ENCODE assay signal across 12 mouse cellular contexts in the genomic region with DNA sequence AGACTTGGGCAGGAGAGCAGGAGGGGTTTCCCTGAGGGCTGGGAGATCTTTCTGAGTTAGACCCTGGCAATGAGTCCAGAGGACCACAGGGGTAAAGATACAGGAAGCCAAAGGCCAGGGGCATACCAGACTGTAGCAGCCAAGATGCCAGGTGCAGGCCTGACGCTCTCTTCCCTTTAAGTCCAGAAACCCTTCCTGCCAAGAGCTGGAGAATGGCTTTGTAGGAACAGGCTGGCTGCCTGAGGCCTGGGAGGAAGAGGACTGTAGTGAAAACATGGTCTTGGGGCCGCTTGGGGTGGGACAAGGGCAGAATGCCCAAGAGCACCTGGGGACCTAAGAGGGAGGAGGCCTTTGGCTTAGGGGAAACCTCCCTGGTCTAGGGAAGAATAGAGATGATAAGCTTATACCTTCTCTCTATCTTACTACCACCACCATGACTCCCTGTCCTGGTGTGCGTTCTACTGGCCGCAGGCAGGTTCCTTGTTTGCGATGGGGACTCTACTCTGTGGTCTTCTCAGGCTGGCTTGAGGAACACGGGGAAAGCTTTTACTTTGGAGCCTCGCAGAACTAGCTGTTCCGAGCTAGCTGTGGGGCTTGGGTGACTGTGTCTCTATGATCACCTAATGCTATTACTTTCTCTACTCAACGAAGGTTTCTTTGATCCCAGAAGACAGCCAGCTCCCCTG. TPM values are rescaled to one million over a fixed set of nuclear protein-coding genes. Genes with fewer than 3 reads are reported as not detected.
DNase-seq lines count a peak whose midpoint lies in the region; ATAC-seq lines count a peak whose summit lies in the region.
"Had no signal": no experiment of that assay in that cellular context is flagged by ENCODE, and none has a peak within 500 bp of the region (broad histone marks: within the 10 kb centered on the region; RNA-seq: fewer than 3 reads in every experiment).

No protein-coding gene starts in this region.

- WGBS in hindbrain, embryonic 10.5 days, result 88% methylated on average over 9 of the region's 9 CpGs
- WGBS in hindbrain, embryonic 11.5 days, result 90% methylated on average over 9 of the region's 9 CpGs
- WGBS in hindbrain, embryonic 14.5 days, result 86% methylated on average over 9 of the region's 9 CpGs
- WGBS in liver, embryonic 11.5 days, result 80% methylated on average over 9 of the region's 9 CpGs

- no peak overlapping the region for H3K4me2 ChIP-seq in hindbrain, embryonic 11.5 days (replicated peaks; ENCODE audit: low read depth, low read length)
- no peak overlapping the region for H3K4me2 ChIP-seq in hindbrain, embryonic 14.5 days (replicated peaks)
- H3K4me2 ChIP-seq in liver, embryonic 11.5 days, result no peak overlapping the region

- no peak for ATAC-seq in hindbrain, embryonic 11.5 days (ENCODE audit: low FRiP score)
- ATAC-seq in hindbrain, embryonic 14.5 days (ENCODE audit: low FRiP score), result no peak
- no peak for ATAC-seq in liver, embryonic 11.5 days (replicated peaks; ENCODE audit: low FRiP score)

- no peak for DNase-seq in hindbrain, embryonic 10.5 days (ENCODE audit: low spot score)
- no peak for DNase-seq in hindbrain, embryonic 11.5 days (ENCODE audit: low spot score)
- peak; percentile 88 for DNase-seq in brain, adult 2 months (ENCODE audit: low read depth, low spot score)
- DNase-seq in cerebellum, adult 18-20 months, result peak; percentile 53 to 64
- DNase-seq in hindbrain, embryonic 14.5 days (ENCODE audit: low spot score), result no peak
- no peak for DNase-seq in adrenal gland, postnatal 36 days
- no peak for DNase-seq in yolk sac, embryonic 10.5 days (ENCODE audit: low spot score)
- DNase-seq in liver, embryonic 11.5 days (ENCODE audit: low spot score), result no peak
- DNase-seq: gastrocnemius, postnatal 25 days; lung, postnatal 14 days; right cerebral cortex, postnatal 4 days; thymus, postnatal 14 days had no signal

- no peak overlapping the region for H3K4me3 ChIP-seq in hindbrain, embryonic 10.5 days
- H3K4me3 ChIP-seq in hindbrain, embryonic 11.5 days (ENCODE audit: low read depth, low read length), result no peak overlapping the region
- no peak overlapping the region for H3K4me3 ChIP-seq in hindbrain, embryonic 14.5 days (replicated peaks; ENCODE audit: low read length)
- H3K4me3 ChIP-seq in liver, embryonic 11.5 days (ENCODE audit: low read depth, low read length), result no peak overlapping the region

- H3K27me3 ChIP-seq in hindbrain, embryonic 10.5 days (ENCODE audit: insufficient read depth, poor library complexity, severe bottlenecking), result no peaks in the 10 kb centered on the region
- no peaks in the 10 kb centered on the region for H3K27me3 ChIP-seq in hindbrain, embryonic 11.5 days (ENCODE audit: control insufficient read depth, insufficient read depth, low read length)
- H3K27me3 ChIP-seq in hindbrain, embryonic 14.5 days (ENCODE audit: control insufficient read depth, insufficient read depth, low read length), result no peaks in the 10 kb centered on the region
- H3K27me3 ChIP-seq in liver, embryonic 11.5 days (replicated peaks; ENCODE audit: control insufficient read depth, insufficient read depth, low read length), result no peaks in the 10 kb centered on the region

- H3K9me3 ChIP-seq in hindbrain, embryonic 10.5 days, result no peaks in the 10 kb centered on the region
- H3K9me3 ChIP-seq in hindbrain, embryonic 11.5 days (ENCODE audit: control insufficient read depth, low read length), result no peaks in the 10 kb centered on the region
- no peaks in the 10 kb centered on the region for H3K9me3 ChIP-seq in hindbrain, embryonic 14.5 days (ENCODE audit: control insufficient read depth, low read length)
- no peaks in the 10 kb centered on the region for H3K9me3 ChIP-seq in liver, embryonic 11.5 days (ENCODE audit: control insufficient read depth, low read length)

- H3K4me1 ChIP-seq in hindbrain, embryonic 10.5 days (replicated peaks), result peaks cover 55% of the 10 kb centered on the region
- 0 out of 2 replicates have a peak, but pooled peaks cover 3% of the 10 kb centered on the region for H3K4me1 ChIP-seq in hindbrain, embryonic 11.5 days (replicated peaks; ENCODE audit: control insufficient read depth, insufficient read depth, low read length)
- H3K4me1 ChIP-seq in hindbrain, embryonic 14.5 days (replicated peaks; ENCODE audit: control insufficient read depth, insufficient read depth, low read length), result peaks cover 30% of the 10 kb centered on the region
- no peaks in the 10 kb centered on the region for H3K4me1 ChIP-seq in liver, embryonic 11.5 days (replicated peaks; ENCODE audit: control insufficient read depth, insufficient read depth, low read length)

- 0 out of 2 replicates have a peak, but pooled peaks cover 2% of the 10 kb centered on the region for H3K36me3 ChIP-seq in hindbrain, embryonic 10.5 days
- H3K36me3 ChIP-seq in hindbrain, embryonic 11.5 days (ENCODE audit: control insufficient read depth, insufficient read depth, low read length), result no peaks in the 10 kb centered on the region
- no peaks in the 10 kb centered on the region for H3K36me3 ChIP-seq in hindbrain, embryonic 14.5 days (replicated peaks; ENCODE audit: control insufficient read depth, insufficient read depth)
- H3K36me3 ChIP-seq in liver, embryonic 11.5 days (ENCODE audit: control insufficient read depth, insufficient read depth, low read length), result no peaks in the 10 kb centered on the region

- no peak overlapping the region for H3K9ac ChIP-seq in hindbrain, embryonic 11.5 days (ENCODE audit: low read depth, low read length)
- H3K9ac ChIP-seq in hindbrain, embryonic 14.5 days, result no peak overlapping the region
- no peak overlapping the region for H3K9ac ChIP-seq in liver, embryonic 11.5 days (ENCODE audit: low read depth, low read length)

- peak overlapping the region; percentile 64 for H3K27ac ChIP-seq in hindbrain, embryonic 10.5 days
- no peak overlapping the region for H3K27ac ChIP-seq in hindbrain, embryonic 11.5 days (ENCODE audit: low read depth, low read length)
- H3K27ac ChIP-seq in hindbrain, embryonic 14.5 days, result peak overlapping the region; percentile 75
- no peak overlapping the region for H3K27ac ChIP-seq in liver, embryonic 11.5 days (ENCODE audit: low read depth, low read length)

RNA-seq across cellular contexts. Expression of gene Rgs3, which starts 46.4 kb away (rescaled TPM):
- polyA plus RNA-seq in hindbrain, embryonic 10.5 days (2016; fragmentation: Nextera tagmentation; extraction: Ambion mirVana), result 36.2 and 48.6 TPM in 2 replicates
- 31.3 and 33.2 TPM in 2 replicates for polyA plus RNA-seq in hindbrain, embryonic 11.5 days (2014; fragmentation: Nextera tagmentation; extraction: Ambion mirVana)
- 35.2 and 42.9 TPM in 2 replicates for polyA plus RNA-seq in hindbrain, embryonic 14.5 days (2014; fragmentation: Nextera tagmentation; extraction: Ambion mirVana)
- 10 to 100 TPM; 27.3 to 40.2 TPM for total RNA-seq in adrenal gland, postnatal 36 days (2021)
- polyA plus RNA-seq in liver, embryonic 11.5 days (2014; fragmentation: Nextera tagmentation; extraction: Ambion mirVana), result 9.7 and 12.3 TPM in 2 replicates

Comparison
In these comparisons a context has a peak if more than half of its experiments do, and no peak if none do; other contexts are left out.
1. H3K27ac ChIP-seq: peak in hindbrain, embryonic 10.5 days (single experiment) and hindbrain, embryonic 14.5 days (single experiment); none in hindbrain, embryonic 11.5 days (single experiment) and liver, embryonic 11.5 days (single experiment).
2. DNase-seq: peak in brain, adult 2 months (single experiment) and cerebellum, adult 18-20 months (2 of 2); none in hindbrain, embryonic 10.5 days (single experiment), hindbrain, embryonic 11.5 days (single experiment), hindbrain, embryonic 14.5 days (single experiment), adrenal gland, postnatal 36 days (0 of 2), yolk sac, embryonic 10.5 days (single experiment) and liver, embryonic 11.5 days (single experiment).